Mouse (Mus musculus): ENCODE measurements at regions not wholly inside any gene's neighbourhood (a gene's known extent, or its start where the extent isn't known, plus 50 kb on each side); places are given as distances from the start of the nearest gene placed in this dataset.

DNA sequence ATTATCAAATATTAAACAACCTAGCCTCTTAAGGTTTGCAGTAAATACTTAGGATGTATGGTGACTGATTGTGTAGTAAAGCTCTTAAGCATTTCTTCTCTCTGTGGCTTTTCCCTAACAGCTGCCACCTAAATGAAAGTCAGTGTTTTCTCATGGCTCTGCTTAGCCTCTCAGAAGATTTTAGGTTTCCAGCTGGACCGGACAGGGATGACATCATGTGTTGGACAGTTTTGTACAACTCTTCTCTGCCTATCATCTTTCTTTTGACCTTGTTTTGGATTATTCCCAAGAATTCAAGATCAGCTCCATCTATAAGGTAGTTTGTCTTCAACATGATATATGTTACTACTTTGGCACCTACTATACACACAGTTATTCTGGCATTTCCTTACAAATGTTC lies 162.1 kb upstream of the Sorcs1 start:
- TF ChIP-seq CEBPB (IDR thresholded peaks at IDR 0.05; ENCODE audit: low read depth) (no peak), CTCF (IDR thresholded peaks at IDR 0.05; ENCODE audit: control insufficient read depth, insufficient read depth, insufficient read length) (no peak), USF1 (IDR thresholded peaks at IDR 0.05; ENCODE audit: low read depth) (no peak)

Measured in C2C12 (cell line).